In the genomic region with DNA sequence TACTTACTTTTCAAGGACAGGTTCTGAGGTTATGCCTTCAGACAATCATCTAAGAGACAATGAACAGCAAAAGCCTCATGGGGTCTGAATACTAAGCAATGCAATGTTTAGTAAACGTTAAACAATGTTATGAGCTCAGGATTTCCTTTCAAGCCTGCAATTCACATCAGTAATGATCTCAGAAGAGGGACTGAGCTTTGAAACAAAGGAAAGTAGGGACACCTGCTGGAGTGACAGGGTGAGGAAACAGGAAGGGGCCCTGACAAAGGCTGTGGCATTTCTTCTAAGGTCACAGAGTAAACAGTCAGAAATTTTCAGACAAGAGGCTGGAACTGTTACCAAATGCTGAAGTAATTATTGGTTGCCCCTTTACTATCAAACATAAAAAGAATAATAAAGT, we compare ENCODE assay signal across 8 mouse cellular contexts.
A peak's percentile ranks its signal among the peaks of the same experiment; 100 is the strongest.
DNase-seq lines count a peak whose midpoint lies in the region; ATAC-seq and TF ChIP-seq lines count a peak whose summit lies in the region.

No protein-coding gene starts in this region.

- no peak overlapping the region for H3K4me2 ChIP-seq in liver, postnatal 0 days (ENCODE audit: low read depth, low read length)
- H3K4me2 ChIP-seq in liver, embryonic 12.5 days = no peak overlapping the region
- no peak overlapping the region for H3K4me2 ChIP-seq in hindbrain, embryonic 13.5 days

- no peak overlapping the region for H3K4me3 ChIP-seq in liver, postnatal 0 days (ENCODE audit: low read depth, low read length)
- H3K4me3 ChIP-seq in liver, embryonic 12.5 days = no peak overlapping the region
- H3K4me3 ChIP-seq in hindbrain, embryonic 13.5 days = no peak overlapping the region

- no peak overlapping the region for H3K27ac ChIP-seq in liver, postnatal 0 days (ENCODE audit: low read depth)
- no peak overlapping the region for H3K27ac ChIP-seq in liver, embryonic 12.5 days
- H3K27ac ChIP-seq in hindbrain, embryonic 13.5 days = 0 out of 2 replicates have a peak overlapping the region, but pooled peaks have one; percentile 18

- H3K9ac ChIP-seq in liver, postnatal 0 days (replicated peaks) = no peak overlapping the region
- H3K9ac ChIP-seq in liver, embryonic 12.5 days = no peak overlapping the region
- no peak overlapping the region for H3K9ac ChIP-seq in hindbrain, embryonic 13.5 days

- no peaks in the 10 kb centered on the region for H3K36me3 ChIP-seq in liver, postnatal 0 days (replicated peaks; ENCODE audit: insufficient read depth, low read length)
- H3K36me3 ChIP-seq in liver, embryonic 12.5 days = no peaks in the 10 kb centered on the region
- no peaks in the 10 kb centered on the region for H3K36me3 ChIP-seq in hindbrain, embryonic 13.5 days

- DNase-seq in cerebellum, postnatal 10 days = peak; percentile 32 to 39
- DNase-seq in cerebellum, adult 8-10 months = no peak
- DNase-seq in liver, postnatal 0 days = no peak
- DNase-seq in skeletal muscle tissue, adult 2 months (ENCODE audit: low read depth, low spot score) = peak; percentile 22
- DNase-seq in right cerebral cortex, postnatal 4 days = no peak

- 0% methylated on average over 1 of the region's 1 CpGs for WGBS in liver, postnatal 0 days (ENCODE audit: insufficient replicate concordance)
- 0% methylated on average over 1 of the region's 1 CpGs for WGBS in liver, embryonic 12.5 days (ENCODE audit: insufficient replicate concordance)
- WGBS in hindbrain, embryonic 13.5 days = 2% methylated on average over 1 of the region's 1 CpGs

- ATAC-seq in liver, postnatal 0 days = no peak
- ATAC-seq in liver, embryonic 12.5 days = no peak
- ATAC-seq in hindbrain, embryonic 13.5 days (ENCODE audit: low FRiP score) = peak; percentile 59; the same call in 1 of the 2 replicates
- no peak for ATAC-seq in CD4-positive, CD25-positive, alpha-beta regulatory T cell, adult 4 months

- H3K4me1 ChIP-seq in liver, postnatal 0 days (ENCODE audit: insufficient read depth) = no peaks in the 10 kb centered on the region
- no peaks in the 10 kb centered on the region for H3K4me1 ChIP-seq in liver, embryonic 12.5 days
- peaks cover 8% of the 10 kb centered on the region for H3K4me1 ChIP-seq in hindbrain, embryonic 13.5 days (replicated peaks)

- no peaks in the 10 kb centered on the region for H3K9me3 ChIP-seq in liver, postnatal 0 days (ENCODE audit: low read length)
- no peaks in the 10 kb centered on the region for H3K9me3 ChIP-seq in liver, embryonic 12.5 days (replicated peaks)
- no peaks in the 10 kb centered on the region for H3K9me3 ChIP-seq in hindbrain, embryonic 13.5 days

- no peaks in the 10 kb centered on the region for H3K27me3 ChIP-seq in liver, postnatal 0 days (ENCODE audit: insufficient read depth, low read length)
- no peaks in the 10 kb centered on the region for H3K27me3 ChIP-seq in liver, embryonic 12.5 days (replicated peaks)
- H3K27me3 ChIP-seq in hindbrain, embryonic 13.5 days = no peaks in the 10 kb centered on the region

- 0 out of 2 replicates have a peak, but pooled peaks have one; percentile 11 for TF ChIP-seq CTCF in liver, postnatal 0 days (IDR thresholded peaks at IDR 0.05; ENCODE audit: low read depth)

- no peak for TF ChIP-seq EP300 in liver, postnatal 0 days (IDR thresholded peaks at IDR 0.05; ENCODE audit: low read depth)

Comparison
In these comparisons a context has a peak if more than half of its experiments do, and no peak if none do; other contexts are left out.
1. DNase-seq: peak in cerebellum, postnatal 10 days (2 of 2) and skeletal muscle tissue, adult 2 months (single experiment); none in cerebellum, adult 8-10 months (single experiment), liver, postnatal 0 days (single experiment) and right cerebral cortex, postnatal 4 days (single experiment).